Mouse (Mus musculus) liver, embryonic 16.5 days (tissue): ENCODE results near the gene Fbxl13. TPM values are rescaled to one million over a fixed set of nuclear protein-coding genes. Genes with fewer than 3 reads are reported as not detected.

ENCODE experiments used
- ATAC-seq: fragments of 200-750 bp; cut with Nextera tagmentation; 2 replicates; pipeline ENCODE4 v1.8.0; 2017; ENCODE audit warnings: low read depth, mild to moderate bottlenecking, moderate number of reproducible peaks, moderate library complexity
- H3K27ac ChIP-seq: fragments of 300-500 bp; sonication (generic); 2 replicates; pipeline ENCODE4 v1.5.1; 2014; ENCODE audit warnings: mild to moderate bottlenecking, low read length
- H3K27me3 ChIP-seq: fragments of 300-500 bp; sonication (generic); 2 replicates; pipeline ENCODE4 v1.6.1; 2014; ENCODE audit warnings: low read depth, low read length, mixed read lengths; ENCODE audit not compliant: control insufficient read depth, insufficient read depth
- H3K36me3 ChIP-seq: fragments of 300-500 bp; sonication (generic); 2 replicates; pipeline ENCODE4 v1.6.1; 2014; ENCODE audit warnings: mild to moderate bottlenecking; ENCODE audit not compliant: control insufficient read depth, insufficient read depth
- H3K4me1 ChIP-seq: fragments of 300-500 bp; sonication (generic); 2 replicates; pipeline ENCODE4 v1.6.1; 2014; ENCODE audit warnings: low read depth, low read length, mixed read lengths; ENCODE audit not compliant: control insufficient read depth
- H3K4me2 ChIP-seq: fragments of 300-500 bp; sonication (generic); 2 replicates; pipeline ENCODE4 v1.6.1; 2014; ENCODE audit warnings: low read depth, low read length, mixed read lengths
- H3K4me3 ChIP-seq: fragments of 300-500 bp; sonication (generic); 2 replicates; pipeline ENCODE4 v1.5.1; 2014; ENCODE audit warnings: low read depth, mild to moderate bottlenecking, low read length
- H3K9ac ChIP-seq: fragments of 300-500 bp; sonication (generic); 2 replicates; pipeline ENCODE4 v1.6.1; 2014; ENCODE audit warnings: low read depth, low read length
- H3K9me3 ChIP-seq: fragments of 300-500 bp; sonication (generic); replicated peaks from 2 replicates; pipeline ENCODE4 v1.6.1; 2016; ENCODE audit warnings: low read length; ENCODE audit not compliant: control insufficient read depth
- WGBS: fragments of 180-500 bp; shearing (Covaris S2); extraction: QIAGEN DNeasy Blood & Tissue Kit; methylation state at CpG from one replicate; pipeline ENCODE4 v1.1.7; 2014; ENCODE audit not compliant: insufficient replicate concordance; 5-methylcytosine and 5-hydroxymethylcytosine counted together
- polyA plus RNA-seq: library from polyadenylated mRNA; unstranded; fragments of >200 nt; fragmentation: Nextera tagmentation; extraction: Ambion mirVana; gene quantifications from 2 replicates; pipeline ENCODE4 v1.2.1, GENCODE M21; 2015

Fbxl13 gene
- polyA plus RNA-seq, 1 experiment from 2014 or later = 0.11 TPM

- Histone ChIP-seq H3K9me3 (no peaks in the 10 kb centered on the region), H3K9ac (no peak overlapping the region), H3K27ac (no peak overlapping the region), H3K27me3 (no peaks in the 10 kb centered on the region), H3K4me2 (no peak overlapping the region), H3K4me3 (no peak overlapping the region), H3K36me3 (no peaks in the 10 kb centered on the region), H3K4me1 (no peaks in the 10 kb centered on the region)
- 55% methylated on average over 2 of the region's 2 CpGs for WGBS
- ATAC-seq = no peak
Measured at GRCm38 (mm10) chr5:21491469-21491868, 154.0 kb downstream of the Fbxl13 start.

GRCm38 (mm10) chr5:21489135-21489534 is 156.3 kb downstream of the Fbxl13 start:
- ATAC-seq = no peak
- H3K27me3 ChIP-seq = no peaks in the 10 kb centered on the region
- H3K4me2 ChIP-seq = no peak overlapping the region
- no peaks in the 10 kb centered on the region for H3K4me1 ChIP-seq
- no peak overlapping the region for H3K9ac ChIP-seq
- H3K4me3 ChIP-seq = no peak overlapping the region
- no peaks in the 10 kb centered on the region for H3K9me3 ChIP-seq
- WGBS = 72% methylated on average over 4 of the region's 4 CpGs
- no peak overlapping the region for H3K27ac ChIP-seq
- H3K36me3 ChIP-seq = no peaks in the 10 kb centered on the region

GRCm38 (mm10) chr5:21488506-21488905 is 156.9 kb downstream of the Fbxl13 start:
- Histone ChIP-seq H3K4me1 (no peaks in the 10 kb centered on the region), H3K4me2 (no peak overlapping the region), H3K9me3 (no peaks in the 10 kb centered on the region), H3K27me3 (no peaks in the 10 kb centered on the region), H3K36me3 (no peaks in the 10 kb centered on the region), H3K27ac (no peak overlapping the region), H3K4me3 (no peak overlapping the region), H3K9ac (no peak overlapping the region)
- WGBS = 69% methylated on average over 5 of the region's 5 CpGs
- ATAC-seq = no peak

GRCm38 (mm10) chr5:21487716-21488115 is 157.7 kb downstream of the Fbxl13 start:
- no peak overlapping the region for H3K4me2 ChIP-seq
- no peak overlapping the region for H3K9ac ChIP-seq
- H3K27ac ChIP-seq = no peak overlapping the region
- no peaks in the 10 kb centered on the region for H3K36me3 ChIP-seq
- no peak for ATAC-seq
- H3K9me3 ChIP-seq = no peaks in the 10 kb centered on the region
- WGBS = 65% methylated on average over 3 of the region's 3 CpGs
- H3K4me3 ChIP-seq = no peak overlapping the region
- H3K4me1 ChIP-seq = no peaks in the 10 kb centered on the region
- H3K27me3 ChIP-seq = no peaks in the 10 kb centered on the region

GRCm38 (mm10) chr5:21487306-21487705 is 158.1 kb downstream of the Fbxl13 start:
- no peak overlapping the region for H3K4me2 ChIP-seq
- WGBS = 70% methylated on average over 3 of the region's 3 CpGs

GRCm38 (mm10) chr5:21486798-21487197 is 158.6 kb downstream of the Fbxl13 start:
- Histone ChIP-seq H3K4me3 (no peak overlapping the region), H3K27me3 (no peaks in the 10 kb centered on the region), H3K4me1 (no peaks in the 10 kb centered on the region), H3K36me3 (no peaks in the 10 kb centered on the region), H3K9ac (no peak overlapping the region), H3K9me3 (no peaks in the 10 kb centered on the region), H3K4me2 (no peak overlapping the region), H3K27ac (no peak overlapping the region)
- WGBS = 68% methylated on average over 5 of the region's 5 CpGs
- no peak for ATAC-seq

More at GRCm38 (mm10) chr5:21487306-21487705, 158.1 kb downstream of the Fbxl13 start:
- Histone ChIP-seq H3K4me3 (no peak overlapping the region), H3K27me3 (no peaks in the 10 kb centered on the region), H3K9me3 (no peaks in the 10 kb centered on the region), H3K27ac (no peak overlapping the region), H3K4me1 (no peaks in the 10 kb centered on the region), H3K36me3 (no peaks in the 10 kb centered on the region), H3K9ac (no peak overlapping the region)
- no peak for ATAC-seq

GRCm38 (mm10) chr5:21485197-21485829 is 160.1 kb downstream of the Fbxl13 start:
- Histone ChIP-seq H3K9ac (no peak overlapping the region), H3K36me3 (no peaks in the 10 kb centered on the region), H3K4me1 (no peaks in the 10 kb centered on the region), H3K27ac (no peak overlapping the region), H3K4me2 (no peak overlapping the region), H3K9me3 (no peaks in the 10 kb centered on the region), H3K4me3 (no peak overlapping the region), H3K27me3 (no peaks in the 10 kb centered on the region)
- no peak for ATAC-seq
- 67% methylated on average over 8 of the region's 8 CpGs for WGBS

GRCm38 (mm10) chr5:21483275-21483674 is 162.2 kb downstream of the Fbxl13 start:
- H3K27me3 ChIP-seq = no peaks in the 10 kb centered on the region
- no peak overlapping the region for H3K9ac ChIP-seq
- H3K9me3 ChIP-seq = no peaks in the 10 kb centered on the region
- H3K27ac ChIP-seq = no peak overlapping the region
- H3K4me1 ChIP-seq = no peaks in the 10 kb centered on the region
- H3K4me2 ChIP-seq = no peak overlapping the region
- 79% methylated on average over 8 of the region's 8 CpGs for WGBS
- ATAC-seq = no peak
- no peaks in the 10 kb centered on the region for H3K36me3 ChIP-seq
- no peak overlapping the region for H3K4me3 ChIP-seq

GRCm38 (mm10) chr5:21482446-21483222 is 162.8 kb downstream of the Fbxl13 start:
- Histone ChIP-seq H3K27ac (no peak overlapping the region), H3K9ac (no peak overlapping the region), H3K36me3 (no peaks in the 10 kb centered on the region), H3K9me3 (no peaks in the 10 kb centered on the region), H3K27me3 (no peaks in the 10 kb centered on the region), H3K4me3 (no peak overlapping the region), H3K4me1 (no peaks in the 10 kb centered on the region), H3K4me2 (no peak overlapping the region)
- 56% methylated on average over 11 of the region's 11 CpGs for WGBS
- ATAC-seq = no peak
